Mouse (Mus musculus) lung, postnatal 14 days (tissue): ENCODE measurements around the gene Mef2c.

Experiments
- DNase-seq: peaks from one replicate; pipeline ENCODE4 v3.0.0; 2021

Mef2c gene

DNA sequence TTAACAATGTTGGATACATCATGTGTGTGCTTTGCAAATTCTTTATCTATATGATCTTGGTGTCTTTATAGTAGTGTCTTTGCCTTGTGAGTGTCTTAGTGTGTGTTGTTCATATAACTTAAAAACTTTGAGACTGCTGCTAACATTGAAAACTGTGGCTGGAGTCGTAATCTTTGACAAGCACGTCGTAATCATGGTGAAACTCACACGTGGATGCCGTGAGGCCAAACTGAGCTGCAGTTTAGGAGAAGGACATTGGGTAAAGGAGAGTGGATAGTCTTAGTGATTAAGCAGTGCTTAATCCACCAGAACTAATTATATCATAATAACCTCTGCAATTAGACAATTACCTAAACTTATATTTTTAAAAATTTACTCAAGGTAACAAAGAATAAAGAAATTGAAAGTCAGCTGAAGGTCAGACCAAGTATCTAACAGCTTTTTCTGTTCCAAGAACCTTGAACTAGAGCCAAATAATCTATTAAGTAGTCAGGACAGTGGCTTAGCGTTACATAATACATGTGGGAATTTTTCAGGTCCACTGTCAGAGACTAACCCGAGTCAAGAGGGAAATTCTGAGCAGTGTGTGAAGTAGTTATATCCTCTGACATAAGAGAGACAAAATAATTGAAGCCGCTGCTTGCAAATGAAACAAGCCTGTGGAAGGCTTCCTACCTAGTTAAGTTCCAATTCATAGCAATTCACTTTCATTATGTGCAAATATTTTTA lies 70.2 kb downstream of the Mef2c start:
- no peak for DNase-seq

DNA sequence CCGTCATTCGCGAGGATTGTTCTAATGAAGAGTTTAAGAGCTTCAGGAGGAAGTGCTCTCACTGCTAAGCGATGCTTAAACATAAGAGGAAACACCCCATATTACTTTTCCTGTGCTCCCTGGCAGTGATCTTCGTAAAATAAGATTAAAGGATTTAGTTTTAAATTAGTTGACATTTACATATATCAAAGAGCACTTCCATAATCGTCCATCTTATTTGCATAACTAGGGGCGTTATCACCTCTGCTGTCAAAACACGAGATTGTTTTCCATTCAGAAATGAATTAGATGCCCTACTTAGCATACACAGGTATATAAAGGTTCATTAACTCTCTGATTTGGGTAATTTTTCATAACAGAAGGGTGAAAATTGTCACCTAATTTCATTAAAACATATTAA lies 71.0 kb downstream of the Mef2c start:
- DNase-seq: no peak

DNA sequence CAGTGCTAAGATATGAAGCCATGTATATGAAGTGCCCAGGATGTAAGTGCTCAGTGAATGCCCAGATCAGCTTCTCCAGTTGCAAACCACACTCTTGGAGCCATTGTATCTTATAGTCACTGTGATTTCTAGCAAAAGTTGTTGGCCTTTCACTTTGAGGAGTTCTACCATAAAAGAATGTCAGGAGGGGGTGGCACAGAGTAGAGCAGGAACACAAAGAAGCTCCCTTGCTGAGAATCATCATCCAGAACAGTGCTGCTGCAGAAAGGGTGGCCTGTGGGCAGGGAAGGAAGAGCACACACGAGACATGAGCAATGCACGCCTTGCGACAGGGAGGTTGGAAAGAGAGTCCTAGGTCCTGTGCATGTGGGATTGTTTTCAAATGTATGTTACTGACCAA lies 75.6 kb downstream of the Mef2c start:
- no peak for DNase-seq

DNA sequence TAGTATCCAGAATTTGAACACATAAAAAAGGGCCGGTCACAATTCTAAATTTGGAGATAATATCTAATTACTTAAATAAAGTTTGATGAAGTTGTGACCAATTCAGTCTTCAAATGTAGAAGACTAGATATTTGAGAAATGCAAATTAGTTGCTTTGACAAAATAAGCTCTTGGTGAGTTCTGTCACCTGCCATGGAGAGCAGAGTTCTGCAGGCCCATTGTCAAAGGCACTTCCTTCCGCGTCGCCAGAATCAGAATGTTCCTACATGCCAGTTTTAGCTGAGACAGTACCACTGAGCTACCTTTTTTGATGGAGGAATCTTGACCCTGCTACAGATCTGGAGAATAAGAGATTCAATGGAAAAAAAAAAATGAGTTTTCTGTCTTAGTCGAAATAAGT lies 77.0 kb downstream of the Mef2c start:
- DNase-seq: no peak

DNA sequence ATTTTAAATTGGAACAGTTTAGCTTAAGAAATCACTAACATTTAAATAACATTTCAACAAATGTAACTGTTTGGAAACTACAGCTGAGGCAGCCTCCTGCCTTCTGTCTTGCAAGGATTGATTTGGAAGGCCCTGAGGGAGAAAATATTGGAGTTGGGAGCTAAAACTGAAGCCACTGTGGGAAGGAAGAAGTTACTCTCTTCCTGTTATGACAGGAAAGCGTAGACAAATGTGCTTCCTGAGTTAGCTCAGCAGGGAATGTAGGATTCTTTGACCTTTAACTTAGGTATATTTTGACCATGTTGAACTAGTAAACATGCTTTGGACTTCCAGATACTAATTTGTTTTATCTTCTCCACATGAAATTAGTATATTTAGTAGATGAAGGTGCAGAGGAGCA lies 78.7 kb downstream of the Mef2c start:
- no peak for DNase-seq

DNA sequence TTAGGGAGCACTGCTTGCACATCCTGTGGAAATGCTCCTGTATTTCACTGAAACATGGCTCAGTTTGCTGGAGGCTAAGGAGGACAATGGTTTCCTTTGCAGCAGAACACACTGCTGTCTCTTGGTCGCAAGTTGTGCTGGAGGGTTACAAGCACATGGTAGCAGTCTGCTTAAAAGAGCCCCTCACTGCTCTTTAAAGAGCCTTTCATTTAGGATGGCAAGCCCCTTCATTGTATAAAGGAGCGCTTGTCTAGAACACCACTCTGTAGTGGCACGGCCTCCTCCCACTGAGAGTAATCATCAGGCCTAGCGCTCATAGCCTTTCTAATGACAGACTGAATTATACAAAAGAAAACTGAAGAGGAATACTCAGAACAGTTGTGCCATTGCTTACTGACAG lies 80.0 kb downstream of the Mef2c start:
- DNase-seq: no peak

DNA sequence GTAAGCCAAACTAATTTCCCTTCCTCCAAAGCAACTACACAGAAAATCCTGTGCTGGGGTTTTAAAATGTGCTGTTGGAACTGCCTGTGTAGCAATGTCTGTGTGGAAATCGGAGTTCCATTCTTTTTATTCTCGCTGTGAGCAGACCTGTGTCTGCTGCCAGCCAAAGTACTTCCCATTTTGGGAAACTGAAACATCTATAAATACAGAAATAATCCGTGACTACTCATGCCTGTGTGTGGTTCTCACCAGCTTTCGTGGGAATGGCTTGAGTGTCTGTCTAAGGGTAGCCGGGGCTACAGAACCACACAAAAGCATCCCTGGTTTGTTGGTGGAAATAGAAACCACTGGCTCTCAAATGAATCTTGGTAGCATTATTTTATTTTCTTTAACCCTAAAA lies 81.5 kb downstream of the Mef2c start:
- DNase-seq: no peak

DNA sequence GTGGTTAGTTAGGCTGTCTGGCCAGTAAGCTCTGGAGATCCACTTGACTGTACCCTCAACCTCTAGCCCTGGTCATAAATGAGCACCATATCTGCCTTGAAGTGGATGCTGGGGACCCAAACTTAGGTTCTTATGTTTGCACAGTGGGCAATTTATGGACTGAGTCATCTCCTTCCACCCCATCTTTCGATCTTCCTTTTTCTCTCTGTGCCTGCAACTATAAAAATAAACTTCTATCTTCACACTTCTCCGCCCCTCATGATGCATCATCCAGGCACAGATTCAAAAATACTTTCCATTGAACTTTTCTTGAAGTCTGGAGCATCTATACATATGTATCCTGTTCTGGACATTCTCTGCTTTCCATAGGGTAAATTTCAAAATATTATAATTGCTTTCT lies 84.4 kb downstream of the Mef2c start:
- no peak for DNase-seq

DNA sequence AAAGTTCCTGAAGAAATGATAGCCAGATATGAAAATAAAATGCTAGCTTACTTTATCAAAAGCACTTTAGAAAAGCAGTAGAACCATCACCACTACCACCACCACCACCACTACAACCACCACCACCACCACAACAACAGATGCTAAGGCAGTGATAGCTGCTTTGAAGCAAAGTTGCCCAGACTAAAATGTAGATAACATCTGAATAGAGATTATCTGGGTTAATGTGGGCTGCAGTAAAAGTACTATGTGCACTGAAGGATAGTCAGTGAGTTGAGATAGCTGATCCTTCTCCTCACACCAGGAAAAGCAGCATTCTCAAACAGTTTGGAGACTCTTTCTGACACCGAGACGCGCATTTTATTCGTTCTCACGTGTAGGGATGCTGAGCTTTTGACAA lies 87.1 kb downstream of the Mef2c start:
- DNase-seq: no peak

DNA sequence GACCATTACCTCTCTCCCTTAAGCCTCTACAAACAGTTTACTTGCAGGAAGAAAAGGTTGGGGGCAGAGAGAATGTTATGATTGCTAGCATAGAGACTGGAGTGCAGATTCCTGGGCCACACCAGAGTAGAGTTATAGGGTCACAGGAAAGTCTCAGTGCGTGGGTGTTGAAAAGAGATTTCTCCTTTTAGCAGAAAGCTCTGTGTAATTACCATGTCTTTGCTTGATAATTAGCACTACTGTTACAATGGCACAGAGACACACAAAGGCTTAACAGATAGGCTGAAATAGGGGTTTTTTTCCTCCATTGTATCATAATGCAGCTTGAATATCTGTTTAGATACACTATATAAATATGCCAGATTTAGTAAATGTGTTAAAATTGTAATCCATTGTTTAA lies 91.6 kb downstream of the Mef2c start:
- DNase-seq: no peak

DNA sequence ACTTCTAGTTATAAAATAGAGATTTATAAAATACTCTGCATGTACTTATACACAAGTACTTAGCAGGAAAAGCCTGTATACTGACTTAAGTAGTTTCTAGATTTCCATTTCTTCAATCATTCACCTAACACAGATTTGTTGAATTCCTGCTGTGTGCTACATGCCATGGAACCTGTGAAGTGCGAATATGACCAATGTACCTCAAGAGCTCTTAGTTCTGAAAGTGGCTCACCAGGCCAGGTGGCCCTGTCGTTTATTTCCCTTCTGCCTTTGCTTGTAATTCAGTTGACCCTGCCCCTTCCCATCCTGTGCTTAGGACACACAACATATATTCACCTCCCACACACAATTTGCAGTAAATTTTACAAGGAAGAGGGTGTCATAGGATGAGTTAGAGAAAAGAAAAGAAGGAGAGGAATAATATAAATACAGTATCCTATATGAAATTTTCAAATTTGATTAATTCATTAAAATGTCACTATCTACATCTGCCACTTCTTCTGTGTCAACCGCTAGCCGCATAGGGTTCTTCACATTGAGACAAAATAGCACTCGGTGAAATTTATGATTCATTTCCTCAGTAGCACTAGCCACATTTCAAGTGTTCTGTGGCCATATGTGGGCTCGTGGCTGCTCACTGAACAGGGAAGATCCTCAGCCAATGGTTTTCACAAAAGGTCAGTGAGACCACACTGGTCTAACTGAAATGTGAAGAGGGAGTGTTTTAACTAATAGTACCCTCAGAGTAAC lies 93.3 kb downstream of the Mef2c start:
- DNase-seq: no peak

DNA sequence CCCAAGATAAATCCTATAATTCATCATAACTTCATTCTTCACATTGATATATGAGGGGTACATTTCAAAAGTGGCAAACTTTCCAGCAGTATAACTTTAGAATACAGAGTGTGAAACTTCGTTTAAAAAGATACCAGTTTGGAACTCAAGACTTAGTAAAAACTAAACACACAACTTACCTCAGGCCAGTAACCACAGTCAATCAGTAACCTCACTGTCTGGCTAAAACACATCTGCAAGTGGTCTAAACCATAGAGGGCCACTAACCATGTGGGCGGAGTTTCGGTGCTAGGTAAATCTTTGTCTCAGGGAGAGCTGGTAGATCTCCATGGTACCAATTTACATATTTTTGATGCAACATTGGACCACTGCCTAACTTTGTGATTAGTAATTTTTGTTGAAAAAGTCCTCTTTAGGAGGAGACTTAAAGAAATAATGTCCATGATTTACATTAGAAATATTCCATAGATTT lies 93.9 kb downstream of the Mef2c start:
- DNase-seq: no peak

DNA sequence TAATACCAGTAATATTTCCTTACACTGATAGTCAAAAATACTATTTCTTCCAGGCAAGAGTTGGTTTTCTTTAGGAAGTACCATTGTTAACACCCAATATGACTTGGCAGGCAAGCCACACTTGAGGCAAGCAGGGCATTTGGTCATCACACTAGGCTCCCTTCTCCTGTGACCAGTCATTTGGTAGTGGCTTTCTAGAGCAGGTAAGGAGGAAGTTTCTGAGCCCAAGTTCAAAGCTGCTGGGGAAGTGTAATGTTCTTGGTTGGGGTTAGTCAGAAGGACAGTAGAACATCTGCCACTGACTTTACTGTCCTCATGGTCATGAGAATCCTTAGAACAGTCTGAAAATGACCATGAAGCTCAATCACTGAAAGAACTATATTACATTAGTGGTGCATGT lies 96.5 kb downstream of the Mef2c start:
- DNase-seq: no peak

DNA sequence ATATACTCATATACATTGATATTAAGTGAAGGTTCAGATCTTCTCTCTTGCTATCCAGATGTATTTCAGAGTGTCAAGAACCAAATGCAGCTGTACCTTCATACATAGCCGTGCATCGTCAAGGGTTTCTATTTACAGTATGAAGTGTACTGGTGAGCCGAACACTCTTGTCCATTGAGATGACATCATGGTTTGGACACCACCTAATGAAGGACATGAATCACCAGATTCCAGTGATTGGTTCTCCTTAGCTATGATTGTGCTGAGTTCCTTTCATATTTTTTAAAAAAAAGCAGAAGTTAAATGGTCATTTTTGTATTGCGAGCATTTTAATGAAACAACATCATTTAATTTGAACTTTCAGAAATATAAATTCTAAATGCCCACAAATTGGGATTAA lies 97.9 kb downstream of the Mef2c start:
- no peak for DNase-seq

DNA sequence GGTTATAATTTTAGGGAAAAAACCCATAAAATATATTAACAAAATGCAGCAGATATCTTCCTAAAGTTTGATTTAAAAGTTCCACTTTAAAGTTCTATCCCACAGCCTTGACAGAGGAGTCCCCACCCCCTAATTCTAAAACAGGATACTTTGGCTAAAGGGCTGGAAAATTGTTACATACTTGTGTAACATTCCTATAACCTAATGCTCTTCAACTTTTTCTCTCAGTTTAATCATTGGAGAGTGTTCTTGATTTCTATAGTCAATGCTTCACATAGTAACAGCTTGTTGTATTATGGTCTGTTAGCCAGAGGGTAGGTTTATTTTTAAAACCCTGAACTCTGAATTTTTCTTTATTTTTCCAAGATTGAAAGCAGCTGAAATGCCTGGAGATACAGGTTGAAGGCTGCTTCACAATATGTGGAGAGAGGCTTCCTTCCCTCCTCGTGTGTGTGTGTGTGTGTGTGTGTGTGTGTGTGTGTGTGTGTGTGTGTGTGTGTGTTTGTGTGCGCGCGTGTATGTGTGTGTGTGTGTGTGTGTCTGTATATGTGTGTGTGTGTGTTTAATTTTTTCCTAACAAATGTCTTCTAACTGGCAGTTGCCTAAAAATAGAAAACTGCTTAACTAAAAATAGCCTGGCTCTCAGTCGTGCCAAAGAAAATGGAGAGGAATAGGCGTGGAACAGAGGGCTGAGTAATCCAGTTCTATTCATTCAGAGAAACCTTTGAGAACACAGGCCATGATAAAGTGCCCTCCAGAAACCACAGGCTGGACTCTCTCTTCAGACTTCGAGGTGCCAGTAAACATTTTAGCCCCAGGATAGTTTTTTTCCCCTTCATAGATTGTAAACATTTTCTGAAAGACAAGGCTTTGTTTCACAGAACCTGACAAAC lies 99.8 kb downstream of the Mef2c start:
- peak; percentile 20 for DNase-seq

DNA sequence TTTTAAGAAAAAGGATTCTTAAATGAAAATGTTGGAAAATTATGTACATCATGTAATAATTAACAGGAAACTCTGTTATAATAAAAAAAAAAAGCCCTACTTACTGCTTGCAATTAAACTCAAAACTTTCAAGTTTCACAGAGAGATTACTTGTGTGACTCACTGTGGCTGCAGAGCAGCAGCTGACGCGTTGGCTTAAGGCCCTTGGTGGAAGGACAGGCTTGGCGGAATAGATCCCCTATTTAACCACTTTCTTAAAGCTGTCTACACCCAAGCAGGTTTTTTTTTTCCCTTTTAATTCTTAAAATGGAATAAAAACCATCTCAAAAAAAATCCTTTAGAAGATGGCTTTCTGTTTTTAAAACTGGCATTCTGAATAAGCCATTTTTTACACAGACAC lies 100.5 kb downstream of the Mef2c start:
- DNase-seq: peak; percentile 27

DNA sequence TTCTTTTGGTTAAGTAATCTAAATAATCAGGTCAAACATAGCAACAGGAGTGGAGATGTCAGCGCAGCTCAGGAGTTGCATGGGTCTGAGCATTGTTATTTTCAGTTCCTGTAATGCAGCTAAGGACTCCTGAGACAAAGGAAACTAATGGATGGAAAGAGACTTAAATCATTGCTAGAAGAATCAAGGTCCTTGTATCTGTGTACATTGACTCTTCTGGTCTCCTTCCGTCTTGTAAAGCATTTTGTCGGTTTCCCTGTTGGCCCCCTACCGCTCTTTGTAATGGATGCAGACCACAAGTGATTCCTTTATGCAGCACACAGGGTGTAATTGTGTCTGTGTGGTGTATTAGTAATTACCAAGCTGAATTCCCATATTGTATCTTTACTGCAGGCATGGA lies 101.0 kb downstream of the Mef2c start:
- DNase-seq: no peak

DNA sequence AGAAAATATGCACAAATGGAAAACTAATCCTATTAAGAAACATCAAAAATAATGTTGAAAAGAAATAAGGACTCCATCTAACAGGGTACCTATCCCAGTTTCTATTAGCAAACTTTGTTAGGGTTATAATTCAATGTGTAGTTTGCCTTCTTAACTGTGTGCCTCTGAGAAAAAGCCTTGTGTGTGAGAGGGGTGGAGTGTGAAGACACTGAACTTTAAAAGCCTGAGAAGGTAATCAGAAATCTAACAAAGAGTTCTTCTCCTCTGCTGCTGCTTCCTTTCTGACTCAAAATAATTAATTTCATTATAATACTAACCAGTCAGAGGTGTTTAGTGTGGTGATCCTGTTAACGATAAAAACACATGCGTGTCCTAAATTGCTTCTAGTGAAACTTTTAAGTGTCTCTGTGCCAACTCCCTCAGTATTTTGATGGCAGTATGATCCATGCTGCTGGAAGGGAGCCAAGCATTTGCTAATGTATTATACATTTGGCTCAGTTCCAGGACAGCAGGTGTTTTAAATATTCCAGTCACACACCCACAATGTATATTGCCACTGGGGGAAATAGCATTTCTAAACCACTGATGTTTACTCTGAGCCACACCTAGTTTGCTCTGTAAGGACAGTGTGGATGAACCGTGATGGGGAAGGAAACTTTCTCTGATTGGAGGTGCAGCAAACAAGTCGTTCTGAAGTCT lies 104.2 kb downstream of the Mef2c start:
- DNase-seq: no peak

DNA sequence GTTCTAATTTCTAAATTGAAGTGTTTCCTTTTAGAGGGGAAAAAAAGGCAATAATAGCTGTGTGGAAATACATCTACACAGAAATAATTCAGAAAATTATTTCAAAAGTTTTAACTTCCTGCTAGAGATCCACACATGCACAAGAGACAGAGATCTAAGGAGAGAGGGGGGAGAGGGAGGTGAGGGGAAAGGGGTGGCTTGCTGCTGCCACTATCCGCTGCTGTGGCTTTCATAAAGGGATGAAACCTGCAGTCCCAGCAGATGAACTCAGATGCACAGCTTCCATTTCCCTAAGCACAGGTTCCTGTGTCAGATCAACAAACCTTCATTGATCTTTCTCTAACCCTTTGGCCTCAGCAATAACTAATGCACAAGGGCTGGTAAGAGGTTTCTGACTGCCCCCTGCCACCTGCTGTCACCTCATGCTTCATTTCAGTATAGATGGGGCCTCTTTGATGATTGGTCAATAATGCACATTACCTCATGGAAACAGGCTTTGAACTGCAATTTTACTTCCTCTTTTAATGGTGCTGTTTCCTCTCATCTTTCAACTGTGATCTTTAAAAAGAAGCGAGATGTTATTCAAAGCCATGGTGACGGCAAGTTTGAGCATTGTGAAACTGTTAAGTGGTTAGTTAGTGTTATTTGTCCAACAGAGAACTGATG lies 105.2 kb downstream of the Mef2c start:
- no peak for DNase-seq

DNA sequence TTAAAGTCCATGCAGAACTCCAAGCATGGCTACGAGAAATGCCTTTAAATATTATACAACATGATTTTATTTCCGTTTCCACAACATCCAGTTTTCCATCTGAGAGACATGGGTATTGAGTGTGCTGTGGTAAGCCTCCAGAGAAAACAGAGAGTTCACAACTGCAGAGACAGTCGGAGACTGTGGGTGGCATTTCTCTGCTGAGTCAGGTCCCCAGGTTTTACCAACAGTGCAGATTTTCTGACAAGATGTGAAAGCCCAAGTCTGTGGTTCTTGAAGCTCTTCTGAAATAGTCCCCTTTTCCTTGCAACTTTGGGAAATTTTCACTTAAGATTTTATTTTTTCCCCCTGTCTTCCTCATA lies 105.7 kb downstream of the Mef2c start:
- DNase-seq: no peak

DNA sequence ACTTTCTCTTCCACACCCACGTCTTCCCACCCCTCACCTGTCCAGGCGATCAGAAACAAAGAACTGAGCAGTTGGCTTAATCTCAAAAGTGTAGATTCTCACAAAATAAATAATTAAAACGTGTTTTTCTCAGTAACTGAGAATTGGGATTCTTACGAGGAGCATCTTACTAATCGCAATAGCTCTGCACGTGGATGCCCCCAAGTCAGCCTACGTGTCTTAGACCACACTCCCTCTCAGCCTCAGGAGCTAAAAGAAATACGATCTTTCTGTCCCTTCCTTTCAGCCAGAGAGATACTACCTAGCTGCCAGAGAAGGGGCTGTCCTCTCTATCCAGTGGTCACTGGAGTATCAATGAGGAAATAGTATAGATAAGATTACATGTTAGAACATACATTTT lies 106.3 kb downstream of the Mef2c start:
- DNase-seq: no peak

DNA sequence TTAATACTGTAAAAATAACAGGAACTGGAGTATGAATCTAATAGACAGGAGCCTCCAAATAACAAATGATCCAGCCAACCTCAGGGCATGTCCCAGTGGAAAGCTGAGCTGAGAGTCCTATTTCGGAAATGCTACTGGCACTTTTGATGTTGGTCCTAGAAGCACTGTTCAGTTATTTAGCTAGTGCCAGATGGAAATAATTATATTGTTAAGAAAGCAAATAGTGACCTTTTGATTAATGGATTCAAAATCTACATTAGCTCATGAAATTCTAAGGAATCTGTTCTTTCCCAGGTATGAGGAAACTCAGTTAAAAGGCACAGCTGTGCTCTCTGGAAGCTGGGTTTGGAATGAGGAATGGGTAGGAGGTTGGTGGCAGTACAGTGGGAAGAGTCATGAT lies 108.4 kb downstream of the Mef2c start:
- no peak for DNase-seq

DNA sequence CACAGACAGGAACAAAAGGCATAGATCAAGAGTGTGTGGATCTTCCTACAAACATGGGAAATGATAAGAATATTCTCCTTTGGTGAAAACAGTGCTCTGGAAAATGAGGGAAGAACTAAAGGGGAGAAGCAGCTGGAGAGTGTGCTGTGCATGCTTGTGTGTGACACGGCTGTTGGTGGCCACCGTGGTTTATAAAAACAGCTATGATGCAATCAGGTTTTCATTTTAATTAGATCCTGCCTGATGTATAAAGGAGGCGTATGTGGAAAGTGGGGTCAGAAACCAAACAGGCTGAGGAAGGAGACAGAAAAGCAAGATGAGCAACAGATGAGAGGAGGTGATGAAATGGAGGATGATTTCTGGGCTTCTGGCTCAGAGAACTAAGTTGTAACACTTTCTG lies 112.0 kb downstream of the Mef2c start:
- DNase-seq: no peak
